8 mouse cellular contexts compared by ENCODE assay signal in genomic region chr10:96200932-96201641, GRCm38 (mm10).
A peak's percentile ranks its signal among the peaks of the same experiment; 100 is the strongest.
DNase-seq lines count a peak whose midpoint lies in the region; ATAC-seq lines count a peak whose summit lies in the region.

No protein-coding gene starts in this region.

- no peaks in the 10 kb centered on the region for H3K4me1 ChIP-seq in forebrain, embryonic 14.5 days (ENCODE audit: control insufficient read depth, insufficient read depth, low read length)
- no peaks in the 10 kb centered on the region for H3K4me1 ChIP-seq in forebrain, embryonic 16.5 days (replicated peaks; ENCODE audit: control insufficient read depth, insufficient read depth, low read length)
- H3K4me1 ChIP-seq in liver, embryonic 15.5 days (replicated peaks) = peaks cover 35% of the 10 kb centered on the region

- H3K4me3 ChIP-seq in forebrain, embryonic 14.5 days (ENCODE audit: low read depth, low read length) = no peak overlapping the region
- no peak overlapping the region for H3K4me3 ChIP-seq in forebrain, embryonic 16.5 days (replicated peaks; ENCODE audit: low read length)
- H3K4me3 ChIP-seq in liver, embryonic 15.5 days (replicated peaks) = 0 out of 2 replicates have a peak overlapping the region, but pooled peaks have one; percentile 8

- DNase-seq in forebrain, embryonic 14.5 days (ENCODE audit: low spot score) = peak; percentile 4
- peak; percentile 27 to 45 for DNase-seq in spleen, postnatal 10 days (ENCODE audit: low spot score in 2 of 2)
- DNase-seq in left cerebral cortex, postnatal 36 days (ENCODE audit: low spot score in 2 of 2) = no peak
- no peak for DNase-seq in kidney, postnatal 25 days
- no peak for DNase-seq in frontal cortex, adult 2 months (ENCODE audit: extremely low spot score in 1 of 2, low spot score in 1 of 2)

- intact Hi-C loops in left cerebral cortex, postnatal 36 days (cut with DNase I) = no loop called here

- H3K9ac ChIP-seq in forebrain, embryonic 14.5 days (ENCODE audit: low read length) = no peak overlapping the region
- H3K9ac ChIP-seq in forebrain, embryonic 16.5 days (replicated peaks; ENCODE audit: low read depth, low read length) = no peak overlapping the region
- H3K9ac ChIP-seq in liver, embryonic 15.5 days = no peak overlapping the region

- no peak overlapping the region for H3K27ac ChIP-seq in forebrain, embryonic 14.5 days (ENCODE audit: low read depth, low read length)
- no peak overlapping the region for H3K27ac ChIP-seq in forebrain, embryonic 16.5 days (ENCODE audit: low read length)
- peak overlapping the region; percentile 48 for H3K27ac ChIP-seq in liver, embryonic 15.5 days (replicated peaks)

- no peak for ATAC-seq in forebrain, embryonic 14.5 days
- no peak for ATAC-seq in forebrain, embryonic 16.5 days
- ATAC-seq in activated CD4-positive, CD25-positive, alpha-beta regulatory T cell, adult 4 months = peak; percentile 80
- peak; percentile 41 for ATAC-seq in liver, embryonic 15.5 days (ENCODE audit: insufficient read depth)

- no peaks in the 10 kb centered on the region for H3K9me3 ChIP-seq in forebrain, embryonic 14.5 days (replicated peaks; ENCODE audit: control insufficient read depth, low read length)
- no peaks in the 10 kb centered on the region for H3K9me3 ChIP-seq in forebrain, embryonic 16.5 days (ENCODE audit: control insufficient read depth, low read length)
- no peaks in the 10 kb centered on the region for H3K9me3 ChIP-seq in liver, embryonic 15.5 days (replicated peaks)

- no peaks in the 10 kb centered on the region for H3K36me3 ChIP-seq in forebrain, embryonic 14.5 days (ENCODE audit: control insufficient read depth, insufficient read depth, low read length)
- H3K36me3 ChIP-seq in forebrain, embryonic 16.5 days (ENCODE audit: control insufficient read depth, insufficient read depth) = no peaks in the 10 kb centered on the region
- H3K36me3 ChIP-seq in liver, embryonic 15.5 days (replicated peaks) = no peaks in the 10 kb centered on the region

- no peaks in the 10 kb centered on the region for H3K27me3 ChIP-seq in forebrain, embryonic 14.5 days (replicated peaks; ENCODE audit: control insufficient read depth, insufficient read depth, low read length)
- H3K27me3 ChIP-seq in forebrain, embryonic 16.5 days (replicated peaks; ENCODE audit: control insufficient read depth, insufficient read depth, low read length) = no peaks in the 10 kb centered on the region
- H3K27me3 ChIP-seq in liver, embryonic 15.5 days = no peaks in the 10 kb centered on the region

- no peak overlapping the region for H3K4me2 ChIP-seq in forebrain, embryonic 14.5 days (ENCODE audit: low read length)
- no peak overlapping the region for H3K4me2 ChIP-seq in forebrain, embryonic 16.5 days (ENCODE audit: low read length)
- peak overlapping the region; percentile 53 for H3K4me2 ChIP-seq in liver, embryonic 15.5 days

- 78% methylated on average over 27 of the region's 27 CpGs for WGBS in forebrain, embryonic 14.5 days
- 81% methylated on average over 27 of the region's 27 CpGs for WGBS in forebrain, embryonic 16.5 days
- 33% methylated on average over 27 of the region's 27 CpGs for WGBS in liver, embryonic 15.5 days (ENCODE audit: insufficient replicate concordance)

Comparison
In these comparisons a context has a peak if more than half of its experiments do, and no peak if none do; other contexts are left out.
1. ATAC-seq: peak in activated CD4-positive, CD25-positive, alpha-beta regulatory T cell, adult 4 months (single experiment) and liver, embryonic 15.5 days (single experiment); none in forebrain, embryonic 14.5 days (single experiment) and forebrain, embryonic 16.5 days (single experiment).
2. DNase-seq: peak in forebrain, embryonic 14.5 days (single experiment) and spleen, postnatal 10 days (2 of 2); none in left cerebral cortex, postnatal 36 days (0 of 2), kidney, postnatal 25 days (0 of 2) and frontal cortex, adult 2 months (0 of 2).